Mouse (Mus musculus) G1E-ER4 (cell line): ENCODE results near the gene Snx32. TPM values are rescaled to one million over a fixed set of nuclear protein-coding genes. Genes with fewer than 3 reads are reported as not detected.

Experiments used
- GATA1 ChIP-seq: IDR thresholded peaks from one replicate; pipeline ENCODE4 v1.8.0; 2012; ENCODE audit warnings: low read length, inconsistent platforms
- polyA plus RNA-seq: library from polyadenylated mRNA; stranded (reverse); fragments of >175 nt; gene quantifications from 2 replicates; pipeline ENCODE4 v1.2.3, GENCODE M21; 2012

The Snx32 gene
- 1.4 and 1.7 TPM in 2 replicates for polyA plus RNA-seq

DNA sequence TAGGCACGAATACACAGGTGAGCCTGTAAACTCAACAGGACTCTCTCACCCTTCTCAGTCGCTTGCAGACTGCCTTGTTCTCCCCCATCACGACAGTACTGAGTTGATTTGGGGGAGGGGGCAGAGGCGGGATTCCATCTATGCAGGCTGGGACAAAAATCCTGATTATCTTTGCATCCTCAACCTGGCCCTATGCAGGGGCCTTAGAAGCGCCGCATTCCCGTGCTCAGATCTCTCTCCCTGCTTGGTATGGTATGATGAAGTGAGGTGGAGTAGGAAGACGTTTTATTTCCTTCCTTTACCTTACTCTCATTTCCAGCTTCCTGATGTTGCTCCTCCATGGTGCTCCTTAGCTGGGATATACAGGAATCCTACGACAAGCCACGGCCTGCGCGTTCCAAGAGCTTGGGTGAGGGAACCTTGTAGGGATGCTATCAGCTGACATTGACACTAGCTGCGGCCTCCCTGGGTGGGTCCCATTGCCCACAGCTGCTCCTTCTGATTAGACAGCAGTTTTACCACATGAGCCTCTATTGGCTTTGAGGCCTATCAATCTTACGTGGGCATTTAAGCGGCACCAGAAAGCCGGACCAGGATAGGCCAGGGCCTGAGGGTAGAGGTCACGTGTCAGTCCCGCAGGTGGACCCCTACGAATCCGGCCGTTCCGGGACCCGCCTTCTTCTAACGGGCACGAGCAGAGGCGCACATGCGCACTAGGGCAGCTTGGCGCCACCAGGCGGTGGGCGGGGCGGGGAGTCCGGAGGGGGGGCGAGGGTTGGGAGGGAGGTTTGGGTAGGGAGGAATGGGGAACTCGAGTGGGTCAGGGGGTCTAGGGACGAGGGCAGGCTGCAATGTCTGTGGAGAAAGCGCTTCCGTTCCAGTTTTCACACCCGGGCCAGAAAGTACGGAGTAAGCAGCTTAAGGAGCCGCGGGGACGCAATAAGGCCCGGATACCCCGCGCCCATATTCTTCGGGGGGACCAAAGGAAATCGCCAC, at the start of gene Snx32:
Gene Snx32 (minus strand): TSS at position 508 of the 996 bp plus-strand sequence.
- TF ChIP-seq GATA1: no peak

DNA sequence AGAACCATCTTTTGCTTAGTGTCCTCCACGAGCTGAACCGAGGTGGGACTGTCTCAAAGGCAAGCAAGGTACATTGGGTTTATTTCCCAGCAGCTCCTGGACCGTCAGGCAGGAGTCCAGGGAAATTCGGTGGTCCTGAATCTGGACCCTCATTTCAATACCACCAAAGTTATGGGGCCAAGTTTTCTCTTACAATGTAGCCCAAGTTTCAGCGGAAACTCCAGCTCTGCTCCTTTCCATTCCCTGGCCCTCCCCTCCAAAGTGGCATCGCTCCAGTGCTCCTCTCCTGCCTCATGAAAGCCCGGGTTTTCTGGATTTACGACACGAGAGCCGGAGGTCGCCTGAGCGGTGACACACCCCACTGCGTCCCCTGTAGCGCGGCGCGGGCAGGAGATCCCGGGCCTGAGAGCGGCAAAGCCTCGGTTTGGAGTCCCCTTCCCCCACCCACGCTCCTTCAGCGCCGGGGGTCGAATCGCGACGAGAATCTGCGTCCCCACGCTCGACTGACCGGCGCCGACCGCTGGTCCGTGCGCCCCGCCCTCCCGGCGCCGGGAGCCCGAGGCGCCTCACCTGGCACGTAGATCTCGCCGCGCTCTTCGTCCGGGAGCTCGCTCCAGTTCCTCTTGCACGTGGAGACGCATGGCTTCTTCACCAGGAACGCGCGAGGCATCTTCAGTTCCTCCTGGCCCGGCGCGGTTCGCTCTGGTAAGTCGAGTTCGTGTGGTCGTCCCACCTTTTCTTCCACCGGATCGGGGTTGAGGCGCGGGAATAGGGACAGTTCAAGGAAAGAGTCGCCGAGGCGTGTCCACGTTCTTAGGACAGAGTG, 49.5 kb upstream of the Snx32 start:
- TF ChIP-seq GATA1: no peak

- TF ChIP-seq GATA1: no peak
Measured at GRCm38 (mm10) chr19:5559229-5559628, 48.9 kb upstream of the Snx32 start.

- no peak for TF ChIP-seq GATA1
Measured at GRCm38 (mm10) chr19:5558770-5559169, 48.4 kb upstream of the Snx32 start.

DNA sequence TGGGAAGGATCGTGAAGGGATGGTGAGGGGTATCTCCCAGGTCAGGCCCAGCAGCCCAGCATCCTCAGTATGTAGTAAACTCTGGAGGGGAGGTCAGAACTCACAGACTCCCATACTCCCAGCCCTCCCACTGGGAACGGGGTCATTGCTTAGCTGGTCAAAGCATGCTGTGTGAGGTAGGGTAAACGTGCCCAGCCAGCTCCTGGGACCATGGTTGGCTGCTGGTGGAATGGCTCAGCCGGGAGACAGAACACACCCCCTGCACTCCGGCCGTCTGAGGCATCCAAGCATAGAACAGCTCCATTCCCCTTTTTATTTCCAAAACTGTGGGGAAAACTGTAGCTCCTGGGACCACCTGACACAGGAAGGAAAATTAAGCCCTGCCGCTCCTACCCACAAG, 47.8 kb upstream of the Snx32 start:
- no peak for TF ChIP-seq GATA1

DNA sequence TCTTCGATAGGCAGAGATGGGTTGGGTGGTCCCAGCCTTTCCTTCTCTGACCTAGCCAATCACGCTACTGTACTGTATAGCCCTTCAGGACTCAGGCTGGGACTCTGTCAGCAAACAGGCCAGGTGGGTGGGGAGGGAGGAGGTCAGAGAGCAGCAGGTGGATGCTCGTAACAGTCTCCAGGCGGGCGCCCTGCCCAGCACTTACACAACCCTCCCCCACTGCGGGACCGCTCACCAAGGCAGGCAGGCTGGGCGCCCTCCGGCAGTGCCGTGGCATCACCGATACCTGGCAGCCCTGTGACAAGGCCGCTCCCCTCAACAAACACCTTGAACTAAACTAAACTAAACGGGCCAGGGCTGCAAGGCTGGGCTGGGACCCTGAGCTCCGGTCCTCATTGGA, 43.9 kb upstream of the Snx32 start:
- TF ChIP-seq GATA1: no peak

- no peak for TF ChIP-seq GATA1
Measured at GRCm38 (mm10) chr19:5553802-5554201, 43.5 kb upstream of the Snx32 start.

DNA sequence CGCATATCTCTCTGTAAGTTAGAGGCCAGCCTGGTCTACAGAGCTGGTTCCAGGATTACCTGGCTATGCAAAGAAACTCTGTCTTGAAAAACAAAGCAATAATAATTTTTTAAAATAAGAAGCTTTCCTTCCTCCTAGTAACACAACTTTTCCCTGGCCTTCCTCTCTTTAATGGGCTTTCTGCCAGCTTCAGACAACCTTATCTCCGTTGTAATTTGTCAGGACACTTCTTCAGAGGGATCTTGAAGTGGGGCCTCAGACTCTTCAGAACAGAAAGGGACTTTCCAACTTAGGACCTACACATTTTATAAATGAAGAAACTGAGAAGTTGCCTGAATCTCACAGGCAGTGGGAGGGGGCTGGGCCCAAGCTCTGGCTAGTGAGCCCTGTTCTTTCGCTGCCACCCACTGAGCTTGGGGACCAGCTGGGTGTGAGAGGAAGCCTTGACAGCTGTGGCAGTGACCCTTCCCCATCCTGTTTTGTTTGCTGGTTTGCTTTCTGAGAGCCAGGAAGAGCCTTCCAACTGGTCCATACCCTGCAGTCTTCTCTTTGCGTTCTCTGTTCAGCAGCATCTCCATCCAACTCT, 37.2 kb upstream of the Snx32 start:
- TF ChIP-seq GATA1: no peak

DNA sequence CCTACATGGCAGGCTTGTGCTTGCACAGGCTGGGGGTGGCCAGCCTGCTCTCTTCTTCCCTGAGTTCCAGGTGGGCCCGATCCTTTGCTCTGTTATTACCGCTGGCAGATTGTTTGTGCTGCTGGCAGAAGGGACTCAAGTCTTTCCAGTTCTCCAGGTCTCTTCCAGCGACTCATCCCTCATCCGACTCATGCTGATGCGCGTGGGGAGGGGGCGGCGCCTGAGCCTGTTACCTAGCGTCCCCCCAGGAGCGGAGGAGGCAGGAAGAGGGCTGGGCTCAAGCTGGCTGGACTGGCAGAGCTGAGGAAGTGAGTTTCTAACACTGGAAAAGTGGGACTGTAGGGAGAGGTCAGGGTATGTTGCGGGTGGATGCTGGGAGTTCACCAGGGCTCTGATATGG, 33.7 kb upstream of the Snx32 start:
- TF ChIP-seq GATA1: no peak

DNA sequence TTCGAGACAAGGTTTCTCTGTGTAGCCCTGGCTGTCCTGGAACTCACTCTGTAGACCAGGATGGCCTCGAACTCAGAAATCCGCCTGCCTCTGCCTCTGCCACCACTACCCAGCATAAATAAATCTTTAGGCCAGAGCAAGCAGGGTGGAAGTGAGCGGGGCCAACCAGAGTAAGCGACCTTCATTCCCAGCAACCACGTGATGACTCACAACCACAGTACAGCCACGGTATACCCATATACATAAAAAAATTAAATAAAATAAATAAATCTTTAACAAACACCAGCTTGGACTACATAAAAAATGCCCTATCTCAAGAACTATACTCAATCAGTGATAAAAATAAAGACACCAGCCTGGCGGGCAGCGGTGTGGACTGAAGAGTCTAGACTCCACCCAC, 33.0 kb upstream of the Snx32 start:
- no peak for TF ChIP-seq GATA1

DNA sequence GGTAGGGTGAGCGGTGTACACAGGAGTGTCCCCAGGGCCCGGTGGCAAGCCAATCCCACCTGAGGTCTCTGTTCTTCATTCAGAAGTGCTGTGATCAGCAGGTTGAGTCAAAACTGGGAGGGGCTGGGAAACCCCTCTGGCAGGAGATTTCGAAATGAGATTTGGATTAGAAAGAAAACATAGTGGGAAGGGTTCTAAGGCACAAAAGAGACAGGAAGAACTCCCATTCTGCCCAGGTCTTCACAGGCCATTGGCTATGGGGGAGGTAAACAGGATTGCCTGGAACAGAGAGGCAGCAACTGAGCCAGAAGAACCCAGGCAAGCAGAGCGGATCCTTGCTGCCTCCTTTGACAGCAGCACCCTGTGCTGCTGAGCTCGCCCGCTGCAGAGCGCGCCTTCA, 28.4 kb upstream of the Snx32 start:
- no peak for TF ChIP-seq GATA1

GRCm38 (mm10) chr19:5532520-5532919, 22.2 kb upstream of the Snx32 start:
- TF ChIP-seq GATA1: no peak

GRCm38 (mm10) chr19:5530138-5530524, 19.8 kb upstream of the Snx32 start:
- no peak for TF ChIP-seq GATA1

- no peak for TF ChIP-seq GATA1
Measured at GRCm38 (mm10) chr19:5529325-5530137, 19.2 kb upstream of the Snx32 start.

DNA sequence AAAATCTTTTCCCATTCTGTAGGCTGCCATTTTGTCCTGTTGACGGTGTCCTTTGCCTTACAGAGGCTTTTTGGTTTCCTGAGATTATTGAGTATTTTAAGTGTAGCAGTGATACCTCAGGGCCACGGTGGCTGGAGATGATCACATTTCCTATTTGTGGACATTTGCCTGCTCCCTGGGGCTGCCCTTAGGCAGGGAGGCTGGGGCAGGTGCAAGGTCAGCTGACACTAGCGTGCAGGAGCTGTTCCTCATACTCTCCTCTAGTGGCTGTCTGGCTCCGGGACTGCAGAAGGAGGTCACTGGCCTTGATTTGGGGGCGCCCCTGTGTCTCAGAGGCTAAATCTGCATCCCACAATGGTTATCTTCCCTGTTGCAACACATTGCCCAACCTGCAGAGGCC, 14.9 kb upstream of the Snx32 start:
- TF ChIP-seq GATA1: no peak
